Mouse (Mus musculus) heart, postnatal 4 days (tissue): ENCODE results near the gene Gm6793. TPM values are rescaled to one million over a fixed set of nuclear protein-coding genes. Genes with fewer than 3 reads are reported as not detected.

ENCODE experiments used
- DNase-seq: peaks from one replicate; pipeline ENCODE4 v3.0.0; 2021
- total RNA-seq, 2 experiments: library from RNA; stranded (reverse); gene quantifications; 2 replicates each; pipeline ENCODE4 v1.2.3; 2021

Gm6793 gene
- total RNA-seq, 2 experiments from 2014 or later: 0.33 TPM; not detected in 1

GRCm38 (mm10) chr8:111982116-111982515 lies 32.7 kb downstream of the Gm6793 start:
- no peak for DNase-seq

DNA sequence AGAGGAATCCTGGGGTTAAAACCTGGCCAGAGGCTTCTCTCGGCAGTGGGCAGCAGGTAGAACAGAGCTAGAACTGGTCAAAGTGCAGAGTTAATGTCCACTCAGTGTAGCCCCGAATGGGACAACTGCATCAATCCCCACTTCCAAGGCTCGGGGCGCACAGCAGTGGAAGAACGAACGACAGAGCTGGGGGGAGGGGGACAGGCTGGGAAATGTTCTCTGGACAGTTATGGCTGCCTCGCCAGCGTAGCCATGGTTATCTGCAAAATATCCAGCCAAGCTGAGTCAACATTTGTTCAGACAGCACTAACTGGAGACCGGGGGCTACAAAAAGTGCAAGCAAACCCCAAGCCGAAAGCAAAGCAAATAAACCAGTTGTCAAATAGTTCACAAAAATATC lies 36.7 kb downstream of the Gm6793 start:
- DNase-seq: peak; percentile 20

DNA sequence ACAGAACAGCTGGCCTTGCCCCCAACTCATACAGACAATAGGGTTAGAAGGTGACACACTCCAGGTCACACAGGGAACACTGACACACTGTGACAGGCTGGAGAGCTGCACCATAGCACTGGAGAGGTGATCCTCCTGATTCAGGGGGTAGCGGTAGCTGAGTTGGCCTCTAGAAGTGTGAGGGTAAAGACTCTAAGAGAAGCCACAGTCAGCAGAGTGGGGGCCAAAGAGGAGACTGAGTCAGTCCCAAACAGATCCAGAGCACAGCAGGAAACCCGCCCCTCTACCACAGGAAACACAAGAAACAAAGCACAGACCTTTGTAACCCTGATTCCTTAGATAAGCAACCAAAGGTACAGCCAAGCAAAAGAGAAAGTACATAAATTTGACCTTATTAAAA lies 38.5 kb downstream of the Gm6793 start:
- DNase-seq: no peak

- no peak for DNase-seq
Observed at GRCm38 (mm10) chr8:111975706-111976105, 39.1 kb downstream of the Gm6793 start.

DNA sequence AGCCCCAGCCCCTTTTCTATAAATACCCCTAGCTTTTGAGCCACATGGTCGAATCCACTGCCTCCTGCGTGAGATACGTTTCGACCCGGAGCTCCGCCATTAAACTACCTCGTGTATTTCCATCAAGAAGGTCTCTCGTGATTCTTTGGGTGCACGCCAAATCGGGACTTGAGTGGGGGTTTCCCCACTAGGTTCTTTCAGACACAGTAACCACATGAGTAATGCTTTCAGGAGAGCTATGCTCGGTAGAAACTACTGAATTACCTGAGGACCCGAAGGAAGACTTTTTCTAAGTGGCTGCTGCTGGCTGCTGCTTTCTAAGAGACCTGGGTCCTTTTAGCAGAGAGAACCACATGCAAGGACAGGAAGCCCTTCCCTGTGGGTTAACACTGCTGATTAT lies 40.7 kb downstream of the Gm6793 start:
- DNase-seq: no peak

DNA sequence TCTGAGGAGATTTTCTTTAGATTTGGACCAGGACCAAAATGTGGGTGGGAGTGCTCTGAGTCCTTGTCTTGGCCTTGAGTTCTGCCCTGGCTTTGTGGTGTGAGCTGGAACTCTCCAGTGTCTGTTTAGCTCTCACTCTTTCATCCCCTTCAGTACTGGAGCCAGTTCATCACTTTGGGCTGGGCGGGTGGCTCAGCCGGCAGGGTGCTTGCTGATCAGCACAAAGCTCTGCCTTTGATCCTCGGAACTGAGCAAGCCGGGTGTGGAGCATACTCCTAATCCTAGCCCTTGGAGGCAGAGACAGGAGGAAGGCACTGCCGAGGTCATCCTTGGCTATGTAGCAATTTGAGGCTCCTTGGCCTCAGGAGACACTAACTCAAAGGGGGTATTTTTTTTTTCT lies 45.8 kb downstream of the Gm6793 start:
- DNase-seq: no peak

- DNase-seq: no peak
Observed at GRCm38 (mm10) chr8:111968541-111968940, 46.3 kb downstream of the Gm6793 start.

- no peak for DNase-seq
Observed at GRCm38 (mm10) chr8:111967246-111967870, 47.5 kb downstream of the Gm6793 start.

DNA sequence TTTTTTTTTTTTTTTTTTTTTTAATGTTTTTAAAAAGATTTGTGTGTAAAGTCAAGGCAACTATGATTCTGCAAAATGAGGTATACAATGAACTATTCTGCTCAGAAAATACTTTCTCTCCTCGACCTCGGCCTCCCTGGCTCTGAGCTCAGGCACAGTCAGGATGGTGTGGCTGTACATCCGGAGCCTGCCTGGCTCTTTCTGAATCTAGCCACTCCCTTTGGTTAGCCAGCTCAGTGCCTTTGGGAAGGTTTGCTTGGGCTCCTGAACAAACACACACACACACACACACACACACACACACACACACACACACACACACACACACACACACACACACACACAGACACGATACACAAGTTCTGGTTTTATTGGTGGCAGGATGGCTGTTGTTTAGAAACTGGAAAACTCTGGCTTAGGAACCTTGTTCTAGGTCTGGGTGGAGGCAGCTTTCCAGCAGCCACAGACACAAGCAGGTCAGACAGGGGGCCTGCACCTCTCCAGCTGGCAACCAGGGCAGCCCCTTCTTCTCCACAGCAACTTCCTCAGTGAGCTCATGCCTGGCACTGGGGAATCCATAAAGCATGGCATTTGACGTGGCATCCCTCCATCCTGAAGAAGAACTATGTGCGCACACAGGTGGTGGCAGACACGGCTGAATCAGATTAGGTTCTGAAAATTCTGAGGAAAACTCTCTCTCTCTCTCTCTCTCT lies 49.8 kb downstream of the Gm6793 start:
- DNase-seq: no peak

DNA sequence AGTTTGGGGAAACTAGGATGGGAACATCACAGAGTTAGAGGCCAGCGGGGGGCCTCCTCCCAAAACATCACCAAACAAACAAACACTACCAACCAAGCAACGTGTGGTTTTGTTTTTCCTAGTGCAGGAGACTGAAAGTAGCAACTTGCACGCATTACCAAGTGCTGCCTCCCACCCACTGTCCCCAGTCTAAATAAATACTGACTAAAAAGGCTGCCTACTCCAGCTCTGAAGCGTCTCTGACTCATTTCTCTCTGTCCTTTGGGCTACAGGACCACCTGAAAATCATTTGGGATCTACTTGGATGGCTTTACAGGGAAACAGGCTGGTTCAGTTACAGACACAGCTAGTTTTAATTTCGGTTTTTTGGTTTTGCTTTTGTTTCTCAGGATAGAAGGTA lies 50.5 kb downstream of the Gm6793 start:
- DNase-seq: no peak

GRCm38 (mm10) chr8:111963546-111963945 lies 51.3 kb downstream of the Gm6793 start:
- no peak for DNase-seq

Other genes with a start within 250 kb of the Gm6793 start
- 10 to 100 TPM; 54.4 to 60.3 TPM for gene Cfdp1, start 160.7 kb downstream of the Gm6793 start, total RNA-seq
- gene Tmem170, start 138.3 kb downstream of the Gm6793 start, total RNA-seq: 1 to 10 TPM; 2.8 to 2.9 TPM
- gene Chst5, start 104.6 kb downstream of the Gm6793 start, total RNA-seq: not detected
- 1 to 10 TPM; 1.9 to 2.9 TPM for gene Tmem231, start 81.2 kb downstream of the Gm6793 start, total RNA-seq
- 100 to 1,000 TPM; 104 to 105 TPM for gene Gabarapl2, start 74.3 kb downstream of the Gm6793 start, total RNA-seq
- gene Adat1, start 22.7 kb downstream of the Gm6793 start, total RNA-seq: 1 to 10 TPM; 1.4 to 1.5 TPM
- gene Kars, start 3.7 kb downstream of the Gm6793 start, total RNA-seq: 100 to 1,000 TPM; 100 to 105 TPM
- 10 to 100 TPM; 11.3 to 12.6 TPM for gene Terf2ip, start 3.6 kb downstream of the Gm6793 start, total RNA-seq